Mouse (Mus musculus): Measurements from ENCODE around the gene Tas2r129.
"Not testable (repeated sequence)": the region's sequence is repeated elsewhere in the genome, so short reads cannot be mapped to it uniquely, and the experiment has no call there.

Tas2r129 gene

DNA sequence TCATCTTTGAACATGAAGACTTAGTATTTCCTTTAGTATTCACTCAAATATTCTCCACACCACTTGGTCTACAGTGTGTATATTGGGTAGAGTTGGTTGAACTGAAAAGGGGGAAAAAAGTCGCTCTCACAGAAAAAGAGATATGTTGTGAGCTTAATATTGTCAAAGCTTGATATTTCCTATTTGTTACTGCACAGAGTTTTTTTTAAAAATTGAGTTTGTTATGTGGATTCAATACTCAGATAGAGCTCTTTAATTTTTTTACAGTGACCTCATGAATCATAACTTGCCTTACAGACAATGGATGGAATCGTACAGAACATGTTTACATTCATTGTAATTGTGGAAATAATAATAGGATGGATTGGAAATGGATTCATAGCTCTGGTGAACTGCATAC is at the start of gene Tas2r129:
TSS of gene Tas2r129 (plus strand) at position 301 of the 400 bp plus-strand sequence.
- no peak for DNase-seq (ENCODE audit: low spot score in 2 of 2)

DNA sequence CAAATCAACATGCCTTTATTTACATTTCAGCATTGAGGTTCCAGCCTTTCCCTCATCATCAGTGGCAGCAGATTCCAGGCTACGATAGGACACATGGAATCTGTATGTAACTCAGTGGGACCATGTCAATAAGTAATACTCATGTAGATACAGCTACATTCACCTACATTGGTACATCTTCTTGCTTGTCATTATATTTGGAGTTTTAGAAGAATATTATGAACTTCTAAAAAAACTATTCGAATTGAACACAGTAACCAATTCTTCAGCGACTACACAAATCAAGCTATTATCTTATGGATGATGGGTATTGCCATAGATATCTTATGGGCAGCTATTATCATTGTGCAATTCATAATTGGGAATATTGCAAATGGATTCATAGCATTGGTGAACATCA is 41.6 kb upstream of the Tas2r129 start, which contains the start of gene Tas2r125:
TSS of gene Tas2r125 (plus strand) at position 301 of the 400 bp plus-strand sequence.
- DNase-seq (ENCODE audit: low spot score in 2 of 2), result no peak

DNA sequence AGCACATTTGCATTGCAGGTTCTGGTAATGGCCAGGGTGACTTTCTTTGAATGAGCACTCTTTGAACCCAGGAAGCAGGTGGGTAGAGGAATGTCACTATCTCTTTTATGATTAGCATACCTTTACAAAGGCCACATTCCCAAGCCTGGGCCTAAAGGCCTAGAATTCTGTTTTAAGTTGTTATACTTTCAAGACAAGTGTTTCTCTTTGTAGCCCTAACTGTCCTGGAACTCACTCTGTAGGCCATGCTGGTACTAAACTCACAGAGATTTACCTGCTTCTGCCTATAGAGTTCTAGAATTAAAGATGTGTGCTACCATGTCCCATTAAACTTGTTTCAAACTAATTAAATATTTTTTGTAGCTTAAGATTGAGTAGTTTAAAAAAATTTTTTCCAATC is 9.5 kb upstream of the Tas2r129 start:
- not testable (repeated sequence) for DNase-seq (ENCODE audit: low spot score in 2 of 2)

DNA sequence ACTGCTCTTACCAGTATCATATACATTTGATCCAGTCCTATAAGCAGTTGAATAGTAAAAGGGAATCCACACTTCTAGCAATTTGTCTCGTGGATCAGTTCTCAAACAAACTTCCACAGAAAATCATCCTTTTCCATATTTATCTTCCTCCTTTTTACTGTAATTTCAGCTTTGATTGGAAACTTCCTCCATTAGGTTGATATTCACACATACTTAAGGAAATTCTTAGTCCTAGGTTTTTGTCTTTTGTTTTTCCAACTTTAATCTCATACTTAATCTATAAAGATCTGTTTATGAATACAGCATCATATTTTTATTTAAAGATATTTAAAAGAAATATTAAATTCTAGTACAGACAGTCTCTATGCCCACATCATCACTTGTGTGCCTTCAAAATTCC is 6.9 kb downstream of the Tas2r129 start, which contains the start of gene Tas2r131:
TSS of gene Tas2r131 (minus strand) at position 101 of the 400 bp plus-strand sequence.
- DNase-seq (ENCODE audit: low spot score in 2 of 2), result no peak

DNA sequence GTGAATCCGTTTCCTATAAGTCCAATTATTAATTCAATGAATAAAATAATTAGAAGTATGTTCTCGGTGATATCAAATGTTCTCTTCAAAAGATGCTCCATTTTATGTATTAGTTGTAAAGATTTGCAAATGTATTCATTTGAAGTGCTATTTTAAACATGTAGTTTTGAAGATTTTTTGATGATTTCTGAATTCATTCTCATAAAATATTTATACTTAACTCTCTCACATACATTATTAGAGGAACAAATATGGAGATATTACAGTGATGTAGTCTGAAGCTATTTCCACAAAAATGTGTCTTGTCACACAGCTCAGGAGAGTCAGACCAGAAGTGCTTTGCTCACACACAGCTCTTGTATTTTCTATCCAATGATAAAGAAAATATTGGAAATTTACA is 30.0 kb downstream of the Tas2r129 start, which contains the start of gene Tas2r109:
TSS of gene Tas2r109 (minus strand) at position 101 of the 400 bp plus-strand sequence.
- no peak for DNase-seq (ENCODE audit: low spot score in 2 of 2)
